In the genomic region with DNA sequence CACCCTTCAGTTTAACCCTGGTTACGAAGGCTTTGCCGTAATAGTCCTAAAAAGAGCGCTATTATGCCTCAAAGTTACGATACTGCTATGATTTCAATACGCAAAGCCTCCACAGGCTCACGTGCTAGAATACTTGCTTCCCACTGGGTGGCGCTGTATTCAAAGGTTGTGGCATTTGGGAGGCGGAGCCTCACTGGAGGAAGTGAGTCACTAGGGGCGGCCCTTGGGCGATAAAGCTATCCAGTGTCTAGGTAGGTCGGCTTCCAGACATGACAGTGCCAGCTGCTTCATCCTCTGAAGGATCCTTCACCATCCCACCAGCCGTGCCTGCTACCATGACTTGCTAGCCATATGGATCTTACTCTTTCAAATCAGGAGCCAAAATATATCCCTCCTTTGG, we compare ENCODE assay signal across 8 mouse cellular contexts.
DNase-seq lines count a peak whose midpoint lies in the region; TF ChIP-seq lines count a peak whose summit lies in the region.

No protein-coding gene starts in this region.

- TF ChIP-seq POLR2A in CH12.LX (IDR thresholded peaks at IDR 0.05; ENCODE audit: low read depth, low read length), result no peak

- H3K27ac ChIP-seq in CH12.LX (ENCODE audit: insufficient read depth, low read depth), result no peak overlapping the region

- H3K4me1 ChIP-seq in CH12.LX (ENCODE audit: control insufficient read depth in 1 of 2, insufficient read depth in 2 of 2), result peaks cover 0 to 3% of the 10 kb centered on the region in 2 experiments; a peak in 1 of 4 replicates

- H3K4me3 ChIP-seq in CH12.LX (replicated peaks in 1 of 3; ENCODE audit: low read depth in 2 of 3, low read length in 2 of 3, poor library complexity in 1 of 3), result no peak overlapping the region

- dilution Hi-C loops in CH12.LX (cut with MboI; ENCODE audit: extremely low pct_ligation_motif_present, extremely low pct_unique_long_range_greater_than_20kb, low sequenced_read_pairs), result no loop called here

- H3K79me2 ChIP-seq in CH12.LX (replicated peaks; ENCODE audit: control insufficient read depth, extremely low read depth, insufficient read depth, poor library complexity, severe bottlenecking), result no peaks in the 10 kb centered on the region

- H3K9ac ChIP-seq in CH12.LX (ENCODE audit: insufficient read depth, low read depth), result no peak overlapping the region

- peak; percentile 42 to 62; a peak in 2 of 4 replicates for TF ChIP-seq CTCF in CH12.LX (conservative IDR thresholded peaks at IDR 0.05 in 1 of 2, IDR thresholded peaks at IDR 0.05 in 1 of 2; ENCODE audit: low read depth in 2 of 2, low read length in 2 of 2)

- no peak for TF ChIP-seq EP300 in CH12.LX (IDR thresholded peaks at IDR 0.05; ENCODE audit: low read length)

- H3K36me3 ChIP-seq in CH12.LX (replicated peaks in 1 of 2; ENCODE audit: control insufficient read depth in 1 of 2, insufficient read depth in 1 of 2, low read length in 1 of 2), result no peaks in the 10 kb centered on the region

- peak; percentile 32 to 45 for DNase-seq in layer of hippocampus, postnatal 10 days (ENCODE audit: low spot score in 2 of 2)
- DNase-seq in layer of hippocampus, postnatal 36 days, result no peak
- DNase-seq in CH12.LX (ENCODE audit: extremely low read depth) (peak; percentile 78), WW6 (ENCODE audit: low read depth, low spot score) (peak; percentile 86)
- DNase-seq in cerebellum, postnatal 36 days, result peak; percentile 37 to 47
- DNase-seq in induced T-regulatory cell, adult 2 months (ENCODE audit: low read depth), result peak; percentile 56
- peak; percentile 9 to 34 for DNase-seq in natural killer cell, adult 2 months (ENCODE audit: low spot score in 2 of 2)
- no peak for DNase-seq in yolk sac, embryonic 10.5 days (ENCODE audit: low spot score)

- H3K9me3 ChIP-seq in CH12.LX (replicated peaks; ENCODE audit: low read length), result peaks cover 2% of the 10 kb centered on the region

- H3K27me3 ChIP-seq in CH12.LX (replicated peaks), result no peaks in the 10 kb centered on the region

- in situ Hi-C loops in CH12.LX (cut with MboI; ENCODE audit: low pct_ligation_motif_present, low pct_unique_long_range_greater_than_20kb, low sequenced_read_pairs), result no loop called here

- no peak overlapping the region for H3K4me2 ChIP-seq in CH12.LX (ENCODE audit: insufficient read depth, low read depth, poor library complexity, severe bottlenecking)

- peak; percentile 61 for TF ChIP-seq RAD21 in CH12.LX (IDR thresholded peaks at IDR 0.05; ENCODE audit: low read depth, low read length)

TF ChIP-seq in CH12.LX, 34 proteins besides CTCF, POLR2A, EP300 and RAD21:
- no peak for TF ChIP-seq ZC3H11A (IDR thresholded peaks at IDR 0.05; ENCODE audit: low read depth, low read length)
- no peak for TF ChIP-seq MAFK (IDR thresholded peaks at IDR 0.05; ENCODE audit: insufficient replicate concordance, low read length)
- TF ChIP-seq CHD2 (IDR thresholded peaks at IDR 0.05; ENCODE audit: low read length), result no peak
- TF ChIP-seq ZKSCAN1 (IDR thresholded peaks at IDR 0.05; ENCODE audit: borderline replicate concordance, low read depth, low read length), result no peak
- TF ChIP-seq BHLHE40 (IDR thresholded peaks at IDR 0.05; ENCODE audit: low read depth, low read length), result peak; percentile 63
- TF ChIP-seq CHD1 (IDR thresholded peaks at IDR 0.05; ENCODE audit: low read depth, low read length), result no peak
- TF ChIP-seq HCFC1 (IDR thresholded peaks at IDR 0.05; ENCODE audit: low read depth, low read length), result no peak
- no peak for TF ChIP-seq MAZ (IDR thresholded peaks at IDR 0.05; ENCODE audit: low read depth, low read length)
- no peak for TF ChIP-seq USF1 (IDR thresholded peaks at IDR 0.05; ENCODE audit: low read depth, low read length)
- no peak for TF ChIP-seq MEF2A (IDR thresholded peaks at IDR 0.05; ENCODE audit: borderline replicate concordance, low read depth, low read length)
- no peak for TF ChIP-seq UBTF (IDR thresholded peaks at IDR 0.05; ENCODE audit: low read depth, low read length)
- TF ChIP-seq ZMIZ1 (IDR thresholded peaks at IDR 0.05; ENCODE audit: low read depth, low read length), result no peak
- TF ChIP-seq ELF1 (IDR thresholded peaks at IDR 0.05; ENCODE audit: low read depth, low read length), result no peak
- no peak for TF ChIP-seq USF2 (conservative IDR thresholded peaks at IDR 0.05; ENCODE audit: low read depth, low read length)
- TF ChIP-seq NELFE (IDR thresholded peaks at IDR 0.05; ENCODE audit: low read depth, low read length), result 0 out of 2 replicates have a peak, but pooled peaks have one; percentile 18
- no peak for TF ChIP-seq SIN3A (IDR thresholded peaks at IDR 0.05; ENCODE audit: low read length)
- TF ChIP-seq MAX (IDR thresholded peaks at IDR 0.05; ENCODE audit: low read length), result 0 out of 2 replicates have a peak, but pooled peaks have one; percentile 28
- TF ChIP-seq ETS1 (conservative IDR thresholded peaks at IDR 0.05; ENCODE audit: low read depth, low read length), result no peak
- TF ChIP-seq NRF1 (IDR thresholded peaks at IDR 0.05; ENCODE audit: low read depth, low read length), result no peak
- TF ChIP-seq IRF4 (IDR thresholded peaks at IDR 0.05; ENCODE audit: low read depth, low read length), result no peak
- no peak for TF ChIP-seq TBP (conservative IDR thresholded peaks at IDR 0.05; ENCODE audit: low read depth, low read length)
- no peak for TF ChIP-seq JUN (IDR thresholded peaks at IDR 0.05; ENCODE audit: insufficient read depth, low read depth, low read length)
- TF ChIP-seq E2F4 (IDR thresholded peaks at IDR 0.05; ENCODE audit: insufficient replicate concordance, low read depth, low read length), result no peak
- TF ChIP-seq MXI1 (IDR thresholded peaks at IDR 0.05; ENCODE audit: low read depth, low read length), result no peak
- TF ChIP-seq ZNF384 (IDR thresholded peaks at IDR 0.05; ENCODE audit: low read depth, low read length), result no peak
- TF ChIP-seq TCF12 (IDR thresholded peaks at IDR 0.05; ENCODE audit: low read depth, low read length), result no peak
- 0 out of 2 replicates have a peak, but pooled peaks have one; percentile 24 for TF ChIP-seq MYC (IDR thresholded peaks at IDR 0.05; ENCODE audit: low read depth, low read length)
- TF ChIP-seq POLR2AphosphoS2 (IDR thresholded peaks at IDR 0.05; ENCODE audit: low read depth, low read length), result no peak
- no peak for TF ChIP-seq RCOR1 (conservative IDR thresholded peaks at IDR 0.05; ENCODE audit: low read depth, low read length)
- no peak for TF ChIP-seq KAT2A (IDR thresholded peaks at IDR 0.05; ENCODE audit: insufficient replicate concordance, low read length)
- TF ChIP-seq PAX5 (IDR thresholded peaks at IDR 0.05; ENCODE audit: low read length), result no peak
- TF ChIP-seq SMC3 (IDR thresholded peaks at IDR 0.05; ENCODE audit: low read depth, low read length), result peak; percentile 41
- TF ChIP-seq JUND (conservative IDR thresholded peaks at IDR 0.05; ENCODE audit: low read depth, low read length), result no peak
- TF ChIP-seq GABPA (IDR thresholded peaks at IDR 0.05; ENCODE audit: insufficient replicate concordance, low read depth, low read length), result no peak

Comparison
In these comparisons a context has a peak if more than half of its experiments do, and no peak if none do; other contexts are left out.
1. DNase-seq: peak in layer of hippocampus, postnatal 10 days (2 of 2), CH12.LX (single experiment), WW6 (single experiment), cerebellum, postnatal 36 days (2 of 2), induced T-regulatory cell, adult 2 months (single experiment) and natural killer cell, adult 2 months (2 of 2); none in layer of hippocampus, postnatal 36 days (0 of 2) and yolk sac, embryonic 10.5 days (single experiment).